Mouse (Mus musculus) hindbrain, embryonic 16.5 days (tissue): ENCODE results near the gene Zscan21. TPM values are rescaled to one million over a fixed set of nuclear protein-coding genes. Genes with fewer than 3 reads are reported as not detected.
"Not testable (repeated sequence)": the region's sequence is repeated elsewhere in the genome, so short reads cannot be mapped to it uniquely, and the experiment has no call there.

Experiments used
- ATAC-seq: fragments of 200-750 bp; cut with Nextera tagmentation; 2 replicates; pipeline ENCODE4 v1.8.0; 2017; ENCODE audit warnings: moderate TSS enrichment, moderate library complexity
- H3K27ac ChIP-seq: fragments of 300-500 bp; sonication (generic); 2 replicates; pipeline ENCODE4 v1.5.1; 2014; ENCODE audit warnings: low read depth, mild to moderate bottlenecking, control low read depth, low read length, moderate library complexity
- H3K27me3 ChIP-seq: fragments of 300-500 bp; sonication (generic); replicated peaks from 2 replicates; pipeline ENCODE4 v1.6.1; 2014; ENCODE audit warnings: low read length; ENCODE audit not compliant: control insufficient read depth, insufficient read depth
- H3K36me3 ChIP-seq: fragments of 300-500 bp; sonication (generic); 2 replicates; pipeline ENCODE4 v1.6.1; 2014; ENCODE audit warnings: mild to moderate bottlenecking, low read length, moderate library complexity, mixed read lengths; ENCODE audit not compliant: control insufficient read depth, insufficient read depth
- H3K4me1 ChIP-seq: fragments of 300-500 bp; sonication (generic); 2 replicates; pipeline ENCODE4 v1.6.1; 2014; ENCODE audit warnings: low read depth, low read length; ENCODE audit not compliant: control insufficient read depth, insufficient read depth
- H3K4me2 ChIP-seq: fragments of 300-500 bp; sonication (generic); 2 replicates; pipeline ENCODE4 v1.6.1; 2014; ENCODE audit warnings: mild to moderate bottlenecking, low read length, control low read depth, moderate library complexity
- H3K4me3 ChIP-seq: fragments of 300-500 bp; sonication (generic); 2 replicates; pipeline ENCODE4 v1.5.1; 2014; ENCODE audit warnings: mild to moderate bottlenecking, low read length, control low read depth, moderate library complexity
- H3K9ac ChIP-seq: fragments of 300-500 bp; sonication (generic); 2 replicates; pipeline ENCODE4 v1.6.1; 2014; ENCODE audit warnings: low read depth, mild to moderate bottlenecking, control low read depth, low read length, moderate library complexity
- H3K9me3 ChIP-seq: fragments of 300-500 bp; sonication (generic); 2 replicates; pipeline ENCODE4 v1.6.1; 2014; ENCODE audit warnings: mild to moderate bottlenecking, low read length, moderate library complexity; ENCODE audit not compliant: control insufficient read depth
- WGBS: fragments of 180-500 bp; shearing (Covaris S2); extraction: QIAGEN DNeasy Blood & Tissue Kit; methylation state at CpG from one replicate; pipeline ENCODE4 v1.1.7; 2014; 5-methylcytosine and 5-hydroxymethylcytosine counted together
- polyA plus RNA-seq: library from polyadenylated mRNA; unstranded; fragments of >200 nt; fragmentation: Nextera tagmentation; extraction: Ambion mirVana; gene quantifications from 2 replicates; pipeline ENCODE4 v1.2.1, GENCODE M21; 2015

The Zscan21 gene
- polyA plus RNA-seq, 1 experiment from 2014 or later = 79.0 TPM

DNA sequence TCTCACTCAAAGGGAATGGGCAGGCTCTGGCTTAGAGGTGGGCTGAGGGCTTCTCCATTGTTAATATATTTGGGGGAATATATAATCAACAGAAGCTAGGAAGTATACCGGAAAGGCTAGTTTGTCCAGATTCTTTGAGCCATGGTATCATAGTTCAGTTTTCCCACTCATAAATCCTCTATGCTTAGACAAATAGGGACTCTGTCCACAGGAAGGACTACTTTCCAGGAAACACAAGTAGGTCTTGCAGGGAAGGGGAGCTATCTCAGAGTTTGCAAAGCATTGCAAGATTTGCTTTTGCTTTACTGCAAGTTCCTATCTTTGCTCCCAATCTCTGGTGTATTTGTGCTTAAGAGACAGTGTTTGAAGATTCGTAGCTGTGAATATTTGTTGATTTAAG is 11.7 kb upstream of the Zscan21 start:
- Histone ChIP-seq H3K9me3 (no peaks in the 10 kb centered on the region), H3K4me3 (no peak overlapping the region), H3K27me3 (no peaks in the 10 kb centered on the region), H3K27ac (no peak overlapping the region), H3K4me1 (no peaks in the 10 kb centered on the region), H3K36me3 (peaks cover 44% of the 10 kb centered on the region), H3K9ac (no peak overlapping the region), H3K4me2 (no peak overlapping the region)
- no peak for ATAC-seq
- WGBS = 96% methylated on average over 2 of the region's 2 CpGs

DNA sequence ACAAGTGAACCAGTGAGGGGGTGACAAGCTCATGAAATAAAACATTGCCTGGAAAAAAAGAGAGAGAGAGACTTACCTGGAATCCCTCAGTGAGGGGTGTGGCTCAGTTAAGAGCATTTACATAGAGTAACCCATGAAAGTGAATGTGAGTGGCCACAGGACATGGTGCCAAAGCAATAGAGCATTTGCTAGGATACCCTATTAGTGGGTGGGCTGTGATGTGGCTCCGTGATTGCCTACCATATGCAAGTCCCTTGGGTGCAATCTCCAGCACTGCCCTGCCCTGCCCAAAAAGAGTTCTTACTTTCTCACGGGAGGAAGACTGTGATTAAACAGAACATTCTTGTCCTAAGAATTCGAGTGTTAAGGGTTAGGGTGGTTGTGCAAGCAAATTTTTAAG is 9.6 kb upstream of the Zscan21 start:
- ATAC-seq = no peak
- H3K36me3 ChIP-seq = peaks cover 24% of the 10 kb centered on the region
- WGBS = 57% methylated on average over 3 of the region's 3 CpGs
- no peak overlapping the region for H3K4me2 ChIP-seq
- no peaks in the 10 kb centered on the region for H3K4me1 ChIP-seq
- no peaks in the 10 kb centered on the region for H3K9me3 ChIP-seq
- H3K4me3 ChIP-seq = no peak overlapping the region
- no peak overlapping the region for H3K9ac ChIP-seq
- no peak overlapping the region for H3K27ac ChIP-seq
- no peaks in the 10 kb centered on the region for H3K27me3 ChIP-seq

DNA sequence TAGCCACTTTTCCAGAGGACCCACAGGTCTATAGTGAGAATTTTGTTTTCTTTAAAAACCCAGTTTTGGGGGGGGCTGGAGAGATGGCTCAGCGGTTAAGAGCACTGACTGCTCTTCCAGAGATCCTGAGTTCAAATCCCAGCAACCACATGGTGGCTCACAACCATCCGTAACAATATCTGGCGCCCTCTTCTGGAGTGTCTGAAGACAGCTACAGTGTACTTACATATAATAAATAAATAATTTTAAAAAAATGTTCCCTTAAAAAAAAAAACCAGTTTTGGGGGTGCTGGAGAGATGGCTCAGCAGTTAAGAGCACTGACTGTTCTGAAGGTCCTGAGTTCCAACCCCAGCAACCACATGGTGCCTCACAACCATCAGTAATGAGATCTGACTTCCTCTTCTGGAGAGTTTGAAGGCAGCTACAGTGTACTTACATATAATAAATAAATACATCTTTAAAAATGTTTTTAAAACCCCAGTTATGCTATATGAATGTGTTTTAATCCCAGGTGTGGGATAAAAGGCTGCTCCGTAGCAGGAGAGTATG is 6.8 kb upstream of the Zscan21 start:
- not testable (repeated sequence) for H3K4me3 ChIP-seq

DNA sequence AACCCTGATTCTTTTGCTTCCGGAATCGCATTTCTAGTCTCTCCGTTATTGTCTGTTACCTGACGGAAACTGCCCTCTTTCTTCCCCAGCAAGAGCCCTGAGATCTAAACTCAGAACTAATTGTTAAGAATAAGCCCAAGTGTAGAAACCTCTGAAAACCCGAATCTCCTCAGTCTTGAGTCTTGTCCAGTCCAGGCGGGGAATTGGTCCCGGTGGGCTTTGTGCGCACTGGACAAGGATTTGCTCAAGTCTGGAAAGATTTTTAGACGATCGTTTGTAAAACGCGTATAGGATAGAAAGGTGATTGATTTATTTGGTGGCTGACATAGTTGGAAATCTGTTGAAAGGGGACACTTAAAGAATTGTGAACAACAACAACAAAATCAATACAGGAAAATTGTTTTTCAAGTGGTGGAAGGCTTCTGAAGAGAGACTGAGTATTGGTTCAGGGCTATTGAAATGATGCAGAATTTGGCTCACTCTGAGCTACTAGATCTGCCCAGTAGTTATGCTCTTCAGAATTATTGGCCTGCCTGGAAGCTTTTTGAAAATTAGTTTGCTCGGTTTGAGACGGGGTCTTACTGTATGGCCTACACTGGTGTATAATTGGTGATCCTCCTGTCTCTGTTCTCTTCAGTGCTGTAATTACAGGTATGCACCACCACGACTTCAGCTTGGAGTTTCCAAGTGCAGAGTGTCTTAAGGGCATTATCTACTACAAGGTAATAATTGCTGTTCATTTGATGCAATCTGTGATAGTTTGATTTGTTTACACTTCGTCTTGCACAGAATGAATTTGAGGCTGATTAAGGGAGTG is 704 bp downstream of the Zscan21 start:
- Histone ChIP-seq H3K4me3 (peak overlapping the region; percentile 59), H3K27ac (peak overlapping the region; percentile 89), H3K4me1 (peaks cover 14% of the 10 kb centered on the region), H3K9me3 (no peaks in the 10 kb centered on the region), H3K4me2 (peak overlapping the region; percentile 67), H3K9ac (peak overlapping the region; percentile 72), H3K27me3 (no peaks in the 10 kb centered on the region), H3K36me3 (no peaks in the 10 kb centered on the region; the same call in 1 of the 2 replicates)
- ATAC-seq = peak; percentile 47
- 7% methylated on average over 16 of the region's 16 CpGs for WGBS

More for the DNA sequence above, 6.8 kb upstream of the Zscan21 start:
- WGBS = 63% methylated on average over 3 of the region's 4 CpGs
- not testable (repeated sequence) for H3K4me1 ChIP-seq, H3K9me3 ChIP-seq, H3K27me3 ChIP-seq, H3K36me3 ChIP-seq, H3K4me2 ChIP-seq, H3K27ac ChIP-seq, ATAC-seq, H3K9ac ChIP-seq

DNA sequence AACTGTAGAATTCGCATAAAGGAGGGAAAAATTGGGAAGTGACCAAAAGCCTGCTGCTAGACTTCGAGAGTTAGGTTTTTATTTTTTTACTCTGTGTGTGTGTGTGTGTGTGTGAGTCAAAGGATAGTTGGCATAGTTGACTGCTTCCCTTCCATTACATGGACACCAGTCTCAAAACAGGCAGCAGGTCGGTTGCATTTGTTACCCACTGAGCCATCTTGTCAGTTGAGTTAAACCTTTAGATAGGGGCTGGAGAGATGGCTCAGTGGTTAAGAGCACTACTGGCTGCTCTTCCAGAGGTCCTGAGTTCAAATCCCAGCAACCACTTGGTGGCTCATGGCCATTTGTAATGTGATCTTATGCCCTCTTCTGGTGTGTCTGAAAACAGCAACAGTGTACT is 1.3 kb downstream of the Zscan21 start:
- 75% methylated on average over 3 of the region's 3 CpGs for WGBS
- Histone ChIP-seq H3K4me1 (peaks cover 14% of the 10 kb centered on the region), H3K4me2 (peak overlapping the region; percentile 67), H3K27ac (no peak overlapping the region), H3K9ac (no peak overlapping the region), H3K27me3 (no peaks in the 10 kb centered on the region), H3K9me3 (no peaks in the 10 kb centered on the region), H3K4me3 (peak overlapping the region; percentile 59), H3K36me3 (peaks cover under 1% of the 10 kb centered on the region)
- ATAC-seq = no peak

DNA sequence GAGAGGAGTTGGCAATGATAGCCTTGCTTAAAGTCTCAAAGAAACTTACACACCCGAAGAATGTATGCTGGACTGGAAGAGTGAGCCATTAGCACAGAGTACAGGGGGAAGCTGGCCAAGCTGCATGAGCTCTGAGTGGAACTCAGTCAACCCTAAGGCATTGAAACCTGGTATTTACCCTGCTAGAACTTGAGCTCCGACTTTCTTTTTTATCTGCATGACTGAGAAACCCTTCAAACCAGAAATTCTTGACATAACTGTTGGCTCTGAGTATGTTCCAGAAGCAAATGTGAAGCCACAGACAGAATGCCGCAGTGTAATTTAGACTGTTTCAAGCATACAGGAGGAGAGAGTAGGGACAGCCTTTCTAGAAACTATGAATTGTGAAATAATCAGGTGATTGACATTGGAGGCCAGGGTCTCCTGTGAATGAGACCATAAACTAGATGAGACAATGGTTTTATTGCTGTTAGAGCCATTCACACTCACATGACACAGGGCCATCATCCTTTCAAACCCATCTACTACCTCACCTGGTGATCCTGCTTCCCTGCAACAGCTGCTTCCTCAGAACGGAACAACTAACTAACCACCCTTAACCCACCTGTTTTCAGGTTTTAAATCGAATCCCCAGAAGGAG is 15.8 kb downstream of the Zscan21 start:
- H3K27ac ChIP-seq = no peak overlapping the region
- H3K36me3 ChIP-seq = peaks cover 36% of the 10 kb centered on the region
- WGBS = 93% methylated on average over 5 of the region's 5 CpGs
- H3K27me3 ChIP-seq = no peaks in the 10 kb centered on the region
- no peak overlapping the region for H3K4me3 ChIP-seq
- no peaks in the 10 kb centered on the region for H3K9me3 ChIP-seq
- no peak for ATAC-seq
- H3K4me2 ChIP-seq = no peak overlapping the region
- no peak overlapping the region for H3K9ac ChIP-seq
- H3K4me1 ChIP-seq = no peaks in the 10 kb centered on the region

DNA sequence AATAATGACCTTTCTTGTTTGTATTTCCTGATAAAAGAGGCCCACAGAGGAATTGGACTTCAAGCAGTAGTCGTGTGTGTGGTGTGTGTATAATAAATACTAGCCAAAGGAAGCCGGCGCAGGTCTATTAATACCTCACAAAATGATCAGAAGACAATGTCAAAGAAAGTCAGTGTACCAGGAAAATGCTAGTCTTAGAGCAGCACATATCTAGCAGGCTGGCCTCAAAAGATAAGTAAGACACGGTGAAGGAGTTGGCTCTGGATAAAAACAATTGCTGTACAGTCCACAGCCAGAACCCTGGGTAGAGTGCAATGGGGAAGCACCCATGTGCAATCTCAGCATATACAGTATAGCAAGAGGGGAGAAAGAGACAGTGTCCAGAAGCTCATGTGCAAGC is 20.6 kb downstream of the Zscan21 start:
- Histone ChIP-seq H3K36me3 (peaks cover 19% of the 10 kb centered on the region), H3K27me3 (no peaks in the 10 kb centered on the region), H3K4me2 (no peak overlapping the region), H3K4me3 (no peak overlapping the region), H3K27ac (no peak overlapping the region), H3K9me3 (no peaks in the 10 kb centered on the region), H3K4me1 (no peaks in the 10 kb centered on the region), H3K9ac (no peak overlapping the region)
- WGBS = 89% methylated on average over 4 of the region's 4 CpGs
- no peak for ATAC-seq

DNA sequence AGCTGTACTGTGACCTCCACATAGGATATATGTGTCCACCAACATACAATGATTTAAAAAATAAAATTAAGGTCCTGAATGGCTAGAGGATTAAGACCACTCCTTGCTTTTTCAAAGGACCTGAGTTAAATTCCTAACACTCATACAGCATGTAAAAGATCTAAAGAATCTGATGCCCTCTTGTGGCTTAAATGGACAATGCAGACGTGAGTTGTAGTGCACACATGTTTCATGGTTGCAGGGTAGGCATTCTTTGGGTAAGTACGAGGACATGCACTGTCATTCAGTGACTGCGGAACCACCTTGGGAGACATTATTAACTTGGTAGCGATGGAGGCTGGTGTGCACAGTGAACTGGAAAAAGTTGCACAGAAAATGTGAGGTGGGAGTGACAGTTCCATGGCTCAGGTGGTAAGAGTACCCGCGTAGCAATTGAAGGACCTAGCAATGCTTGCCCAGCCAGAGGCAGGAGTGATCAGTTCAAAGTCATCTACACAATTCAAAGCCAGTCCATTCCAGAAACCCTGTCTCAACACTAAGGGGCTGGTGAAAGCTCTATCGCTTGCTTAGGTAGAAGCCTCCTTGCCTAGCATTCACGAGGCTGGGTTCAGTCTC is 21.3 kb downstream of the Zscan21 start:
- Histone ChIP-seq H3K9me3 (no peaks in the 10 kb centered on the region), H3K4me1 (no peaks in the 10 kb centered on the region), H3K4me3 (no peak overlapping the region), H3K27me3 (no peaks in the 10 kb centered on the region), H3K36me3 (peaks cover 12% of the 10 kb centered on the region), H3K9ac (no peak overlapping the region), H3K27ac (no peak overlapping the region), H3K4me2 (no peak overlapping the region)
- ATAC-seq = no peak
- WGBS = 68% methylated on average over 8 of the region's 8 CpGs

DNA sequence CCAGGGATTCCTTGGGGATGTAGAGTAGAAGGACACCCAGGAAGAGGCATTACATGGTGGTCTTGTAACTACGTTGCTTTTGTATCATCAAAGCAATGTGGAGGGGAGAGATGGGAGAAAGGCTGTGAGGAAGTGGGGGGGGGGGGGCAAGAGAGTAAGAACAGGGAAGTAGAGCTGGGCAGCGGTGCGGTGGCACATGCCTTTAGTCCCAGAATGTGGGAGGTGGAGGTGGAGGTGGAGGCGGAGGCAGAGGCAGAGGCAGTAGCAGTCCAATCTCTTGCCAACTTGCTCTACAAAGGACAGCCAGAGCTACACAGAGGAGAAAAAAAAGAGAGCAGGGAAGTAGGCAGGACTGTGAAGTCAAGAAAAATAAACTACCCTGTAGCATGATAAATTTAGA is 21.9 kb downstream of the Zscan21 start:
- H3K27me3 ChIP-seq = no peaks in the 10 kb centered on the region
- no peaks in the 10 kb centered on the region for H3K4me1 ChIP-seq
- H3K27ac ChIP-seq = no peak overlapping the region
- H3K9ac ChIP-seq = no peak overlapping the region
- no peaks in the 10 kb centered on the region for H3K9me3 ChIP-seq
- ATAC-seq = no peak
- 80% methylated on average over 4 of the region's 4 CpGs for WGBS
- H3K36me3 ChIP-seq = peaks cover 10% of the 10 kb centered on the region
- no peak overlapping the region for H3K4me2 ChIP-seq
- no peak overlapping the region for H3K4me3 ChIP-seq
